Mouse (Mus musculus): ENCODE results near the gene Vmn1r234.

- TF ChIP-seq POLR2A (IDR thresholded peaks at IDR 0.05; ENCODE audit: insufficient read depth, low read length), result no peak
- TF ChIP-seq CTCF (IDR thresholded peaks at IDR 0.05; ENCODE audit: low read depth, low read length), result no peak
These were observed 56.8 kb downstream of the Vmn1r234 start, which contains the start of gene Vmn1r236 for GRCm38 (mm10) chr17:21282642-21283041.
